Mouse (Mus musculus) telencephalon, adult 2 months (tissue): ENCODE measurements around the gene Tpst2.
A peak's percentile ranks its signal among the peaks of the same experiment; 100 is the strongest.

Experiments used
- DNase-seq: peaks from one replicate; pipeline ENCODE4 v3.0.0-alpha.2; 2011; ENCODE audit warnings: low read depth, low spot score

The Tpst2 gene

GRCm38 (mm10) chr5:112276267-112276873, at the start of gene Tpst2:
Gene Tpst2 (plus strand): TSS chr5:112276691.
- DNase-seq: peak; percentile 99

- DNase-seq: no peak
Measured at GRCm38 (mm10) chr5:112227354-112227753, 49.1 kb upstream of the Tpst2 start.

GRCm38 (mm10) chr5:112227898-112228239, 48.6 kb upstream of the Tpst2 start:
- no peak for DNase-seq

GRCm38 (mm10) chr5:112228240-112229076, 48.0 kb upstream of the Tpst2 start:
- peak; percentile 72 for DNase-seq

- no peak for DNase-seq
Measured at GRCm38 (mm10) chr5:112235806-112236205, 40.7 kb upstream of the Tpst2 start.

- no peak for DNase-seq
Measured at GRCm38 (mm10) chr5:112236631-112237030, 39.9 kb upstream of the Tpst2 start.

GRCm38 (mm10) chr5:112237439-112237838, 39.1 kb upstream of the Tpst2 start:
- DNase-seq: no peak

- DNase-seq: no peak
Measured at GRCm38 (mm10) chr5:112237866-112238570, 38.5 kb upstream of the Tpst2 start.

- DNase-seq: no peak
Measured at GRCm38 (mm10) chr5:112238781-112239482, 37.6 kb upstream of the Tpst2 start.

GRCm38 (mm10) chr5:112240761-112241160, 35.7 kb upstream of the Tpst2 start:
- peak; percentile 58 for DNase-seq

- DNase-seq: no peak
Measured at GRCm38 (mm10) chr5:112241849-112242248, 34.6 kb upstream of the Tpst2 start.

- DNase-seq: no peak
Measured at GRCm38 (mm10) chr5:112242361-112242778, 34.1 kb upstream of the Tpst2 start.

- no peak for DNase-seq
Measured at GRCm38 (mm10) chr5:112243041-112243440, 33.5 kb upstream of the Tpst2 start.

GRCm38 (mm10) chr5:112243539-112244274, 32.8 kb upstream of the Tpst2 start:
- no peak for DNase-seq

GRCm38 (mm10) chr5:112244275-112244562, 32.3 kb upstream of the Tpst2 start:
- DNase-seq: no peak

GRCm38 (mm10) chr5:112244890-112245615, 31.4 kb upstream of the Tpst2 start:
- DNase-seq: no peak

GRCm38 (mm10) chr5:112247399-112247798, 29.1 kb upstream of the Tpst2 start:
- DNase-seq: no peak

GRCm38 (mm10) chr5:112249106-112249505, 27.4 kb upstream of the Tpst2 start:
- DNase-seq: no peak

GRCm38 (mm10) chr5:112252400-112252799, 24.1 kb upstream of the Tpst2 start, which contains the start of gene Cryba4:
Gene Cryba4 (minus strand): TSS chr5:112252518.
- DNase-seq: no peak

GRCm38 (mm10) chr5:112253169-112253568, 23.3 kb upstream of the Tpst2 start:
- no peak for DNase-seq
